Mouse (Mus musculus) urinary bladder, adult 2 months (tissue): ENCODE data around the gene Osgepl1. TPM values are rescaled to one million over a fixed set of nuclear protein-coding genes. Genes with fewer than 3 reads are reported as not detected.

Source experiments
- polyA plus RNA-seq: library from polyadenylated mRNA; depleted of rRNA; stranded (reverse); fragments of >200 nt; gene quantifications from 2 replicates; pipeline ENCODE4 v1.2.3, GENCODE M21; 2012; rRNA removed

Gene Osgepl1
- polyA plus RNA-seq, 1 experiment, result 21.5 TPM

Other genes starting within 250 kb of the Osgepl1 start
- gene 1700019A02Rik, start 126.0 kb upstream of the Osgepl1 start, polyA plus RNA-seq, result not detected in 2 replicates
- gene Pms1, start 16.6 kb upstream of the Osgepl1 start, polyA plus RNA-seq, result 2.5 and 3.0 TPM in 2 replicates
- 34.4 and 43.8 TPM in 2 replicates for gene Ormdl1, start 16.5 kb upstream of the Osgepl1 start, polyA plus RNA-seq
- not detected in 2 replicates for gene Gm28778, start 16.5 kb upstream of the Osgepl1 start, polyA plus RNA-seq
- gene Asdurf, start 39.0 kb downstream of the Osgepl1 start, polyA plus RNA-seq, result not detected in 2 replicates
- gene Gm28551, start 39.0 kb downstream of the Osgepl1 start, polyA plus RNA-seq, result 0.07 TPM in 1 of 2 replicates, not detected in the other
- 31.2 and 34.7 TPM in 2 replicates for gene Asnsd1, start 39.1 kb downstream of the Osgepl1 start, polyA plus RNA-seq